Mouse (Mus musculus): ENCODE results near the gene Pkn1. TPM values are rescaled to one million over a fixed set of nuclear protein-coding genes. Genes with fewer than 3 reads are reported as not detected.

Pkn1 gene
- total and polyA plus RNA-seq, 3 experiments, result 33.5 to 73.2 (median 41.2) TPM

GRCm38 (mm10) chr8:83654725-83655124 is 44.3 kb downstream of the Pkn1 start (continued):
- TF ChIP-seq MYC (IDR thresholded peaks at IDR 0.05; ENCODE audit: low read depth, low read length) (no peak), TCF12 (IDR thresholded peaks at IDR 0.05; ENCODE audit: low read depth, low read length) (no peak)

- Histone ChIP-seq H3K27me3 (ENCODE audit: control insufficient read depth in 1 of 2, insufficient read depth in 2 of 2, low read length in 2 of 2) (no peaks in the 10 kb centered on the region), H3K4me3 (ENCODE audit: control insufficient read depth in 1 of 2, insufficient read depth in 1 of 2, low read depth in 2 of 2, low read length in 2 of 2) (peak overlapping the region in 1 of 2 experiments; percentile 86; a peak in 2 of 4 replicates), H3K36me3 (ENCODE audit: control insufficient read depth in 1 of 2, insufficient read depth in 2 of 2, low read length in 2 of 2) (no peaks in the 10 kb centered on the region; a peak in 1 of 4 replicates), H3K4me1 (ENCODE audit: control insufficient read depth in 1 of 2, insufficient read depth in 2 of 2, low read length in 2 of 2) (peaks cover 0 to 4% of the 10 kb centered on the region in 2 experiments; a peak in 2 of 4 replicates), H3K27ac (ENCODE audit: control insufficient read depth, low read depth, low read length) (no peak overlapping the region), H3K9me3 (replicated peaks; ENCODE audit: insufficient read depth, low read length) (no peaks in the 10 kb centered on the region), H3K79me2 (ENCODE audit: control insufficient read depth, insufficient read depth, low read length, poor library complexity) (no peaks in the 10 kb centered on the region; the same call in 1 of the 2 replicates), H3K9ac (ENCODE audit: control insufficient read depth, low read depth, low read length, poor library complexity, severe bottlenecking) (peak overlapping the region; percentile 15; the same call in 1 of the 2 replicates)
- no peak for DNase-seq (ENCODE audit: low read depth, low spot score)
- no peak for TF ChIP-seq GABPA (IDR thresholded peaks at IDR 0.05; ENCODE audit: low read depth, low read length)
- TF ChIP-seq E2F4 (IDR thresholded peaks at IDR 0.05; ENCODE audit: borderline replicate concordance, low read depth, low read length), result no peak
- no peak for TF ChIP-seq RCOR1 (IDR thresholded peaks at IDR 0.05; ENCODE audit: low read depth, low read length)
- TF ChIP-seq TCF12 (IDR thresholded peaks at IDR 0.05; ENCODE audit: low read depth, low read length), result no peak
- TF ChIP-seq NRF1 (IDR thresholded peaks at IDR 0.05; ENCODE audit: insufficient read depth, low read depth, low read length, poor library complexity, severe bottlenecking), result no peak
Observed at GRCm38 (mm10) chr8:83653662-83654017, 45.3 kb downstream of the Pkn1 start.

- peak overlapping the region; percentile 41 for H3K27ac ChIP-seq (ENCODE audit: control insufficient read depth, low read depth, low read length)
- peak overlapping the region; percentile 85 to 86 for H3K4me3 ChIP-seq (ENCODE audit: control insufficient read depth in 1 of 2, insufficient read depth in 1 of 2, low read depth in 2 of 2, low read length in 2 of 2)
- H3K4me1 ChIP-seq (ENCODE audit: control insufficient read depth in 1 of 2, insufficient read depth in 2 of 2, low read length in 2 of 2), result peaks cover 0 to 4% of the 10 kb centered on the region in 2 experiments; a peak in 2 of 4 replicates
- no peaks in the 10 kb centered on the region for H3K9me3 ChIP-seq (replicated peaks; ENCODE audit: insufficient read depth, low read length)
- H3K79me2 ChIP-seq (ENCODE audit: control insufficient read depth, insufficient read depth, low read length, poor library complexity), result no peaks in the 10 kb centered on the region; the same call in 1 of the 2 replicates
- peak; percentile 42; the same call in 1 of the 2 replicates for TF ChIP-seq HCFC1 (IDR thresholded peaks at IDR 0.05; ENCODE audit: low read depth, low read length)
- TF ChIP-seq ZC3H11A (IDR thresholded peaks at IDR 0.05; ENCODE audit: low read depth, low read length), result no peak
- no peak for TF ChIP-seq NRF1 (IDR thresholded peaks at IDR 0.05; ENCODE audit: insufficient read depth, low read depth, low read length, poor library complexity, severe bottlenecking)
- TF ChIP-seq NELFE (IDR thresholded peaks at IDR 0.05; ENCODE audit: low read depth, low read length), result peak; percentile 37; the same call in 1 of the 2 replicates
- no peak for TF ChIP-seq BHLHE40 (IDR thresholded peaks at IDR 0.05; ENCODE audit: borderline replicate concordance, low read depth, low read length)
- 0 out of 2 replicates have a peak, but pooled peaks have one; percentile 24 for TF ChIP-seq MAZ (IDR thresholded peaks at IDR 0.05; ENCODE audit: low read depth, low read length)
- peak in 1 of 2 experiments; percentile 89; a peak in 2 of 4 replicates for TF ChIP-seq POLR2A (IDR thresholded peaks at IDR 0.05; ENCODE audit: control insufficient read depth in 1 of 2, insufficient read depth in 1 of 2, low read depth in 1 of 2, low read length in 2 of 2, poor library complexity in 1 of 2)
- peak; percentile 16; the same call in 1 of the 2 replicates for TF ChIP-seq MXI1 (IDR thresholded peaks at IDR 0.05; ENCODE audit: low read depth, low read length)
- no peak for TF ChIP-seq KAT2A (conservative IDR thresholded peaks at IDR 0.05; ENCODE audit: low read depth, low read length)
- no peak for TF ChIP-seq TBP (IDR thresholded peaks at IDR 0.05; ENCODE audit: low read depth, low read length)
- no peaks in the 10 kb centered on the region for H3K27me3 ChIP-seq (ENCODE audit: control insufficient read depth in 1 of 2, insufficient read depth in 2 of 2, low read length in 2 of 2)
- peak overlapping the region; percentile 82 for H3K9ac ChIP-seq (ENCODE audit: control insufficient read depth, low read depth, low read length, poor library complexity, severe bottlenecking)
- DNase-seq (ENCODE audit: low read depth, low spot score), result peak; percentile 48
- H3K36me3 ChIP-seq (ENCODE audit: control insufficient read depth in 1 of 2, insufficient read depth in 2 of 2, low read length in 2 of 2), result no peaks in the 10 kb centered on the region; a peak in 1 of 4 replicates
Observed at GRCm38 (mm10) chr8:83652744-83653661, 46.0 kb downstream of the Pkn1 start.
